In genomic region chr5:136244762-136245540, GRCm38 (mm10) we compare ENCODE assay signal across 8 mouse cellular contexts. TPM values are rescaled to one million over a fixed set of nuclear protein-coding genes. Genes with fewer than 3 reads are reported as not detected.
A peak's percentile ranks its signal among the peaks of the same experiment; 100 is the strongest.
DNase-seq lines count a peak whose midpoint lies in the region; ATAC-seq and TF ChIP-seq lines count a peak whose summit lies in the region.

No protein-coding gene starts in this region.

- no peak for TF ChIP-seq CTCF in C2C12 (IDR thresholded peaks at IDR 0.05; ENCODE audit: control insufficient read depth, insufficient read depth, insufficient read length)

- peak overlapping the region; percentile 51 for H3K4me3 ChIP-seq in C2C12 (ENCODE audit: insufficient read depth, poor library complexity, severe bottlenecking)
- H3K4me3 ChIP-seq in forebrain, embryonic 13.5 days = peak overlapping the region; percentile 85
- peak overlapping the region; percentile 69 for H3K4me3 ChIP-seq in liver, embryonic 16.5 days (ENCODE audit: low read depth, low read length)
- peak overlapping the region; percentile 88 for H3K4me3 ChIP-seq in neural tube, embryonic 12.5 days

- H3K36me3 ChIP-seq in C2C12 (ENCODE audit: control insufficient read depth, insufficient read depth) = no peaks in the 10 kb centered on the region
- H3K36me3 ChIP-seq in forebrain, embryonic 13.5 days (ENCODE audit: poor library complexity, severe bottlenecking) = peaks cover 4% of the 10 kb centered on the region
- H3K36me3 ChIP-seq in liver, embryonic 16.5 days (ENCODE audit: control insufficient read depth, insufficient read depth) = no peaks in the 10 kb centered on the region
- H3K36me3 ChIP-seq in neural tube, embryonic 12.5 days = 0 out of 2 replicates have a peak, but pooled peaks cover under 1% of the 10 kb centered on the region

- peak overlapping the region; percentile 87 for H3K9ac ChIP-seq in forebrain, embryonic 13.5 days
- peak overlapping the region; percentile 37; the same call in 1 of the 2 replicates for H3K9ac ChIP-seq in liver, embryonic 16.5 days (ENCODE audit: low read depth, low read length)
- peak overlapping the region; percentile 85 for H3K9ac ChIP-seq in neural tube, embryonic 12.5 days

- peak overlapping the region; percentile 55 for H3ac ChIP-seq in C2C12 (ENCODE audit: control insufficient read depth, insufficient read length, low read depth)

- H3K4me2 ChIP-seq in forebrain, embryonic 13.5 days = peak overlapping the region; percentile 91
- H3K4me2 ChIP-seq in liver, embryonic 16.5 days (ENCODE audit: low read depth, low read length) = peak overlapping the region; percentile 77
- H3K4me2 ChIP-seq in neural tube, embryonic 12.5 days (replicated peaks) = peak overlapping the region; percentile 74

- WGBS in forebrain, embryonic 13.5 days = 0% methylated on average over 49 of the region's 57 CpGs
- WGBS in liver, embryonic 16.5 days (ENCODE audit: insufficient replicate concordance) = under 1% methylated on average over 37 of the region's 57 CpGs
- WGBS in neural tube, embryonic 12.5 days = under 1% methylated on average over 54 of the region's 57 CpGs

- H3K79me3 ChIP-seq in C2C12 (ENCODE audit: low read depth) = peaks cover 2% of the 10 kb centered on the region

- peaks cover 31% of the 10 kb centered on the region for H3K4me1 ChIP-seq in forebrain, embryonic 13.5 days
- peaks cover 6% of the 10 kb centered on the region for H3K4me1 ChIP-seq in liver, embryonic 16.5 days (ENCODE audit: control insufficient read depth, low read depth, low read length)
- peaks cover 47% of the 10 kb centered on the region for H3K4me1 ChIP-seq in neural tube, embryonic 12.5 days

- intact Hi-C loops in heart, postnatal 10 days (cut with DNase I) = no loop called here

- H3K27ac ChIP-seq in forebrain, embryonic 13.5 days = peak overlapping the region; percentile 75
- H3K27ac ChIP-seq in liver, embryonic 16.5 days (ENCODE audit: low read length) = peak overlapping the region; percentile 66
- H3K27ac ChIP-seq in neural tube, embryonic 12.5 days = peak overlapping the region; percentile 76; the same call in 1 of the 2 replicates

- no peaks in the 10 kb centered on the region for H3K9me3 ChIP-seq in forebrain, embryonic 13.5 days (replicated peaks)
- no peaks in the 10 kb centered on the region for H3K9me3 ChIP-seq in liver, embryonic 16.5 days (replicated peaks; ENCODE audit: control insufficient read depth, low read length)
- H3K9me3 ChIP-seq in neural tube, embryonic 12.5 days = no peaks in the 10 kb centered on the region

- peaks cover 10% of the 10 kb centered on the region for H3K79me2 ChIP-seq in C2C12 (ENCODE audit: control insufficient read depth, insufficient read depth)

- peak; percentile 86 for ATAC-seq in forebrain, embryonic 13.5 days
- peak; percentile 74 for ATAC-seq in liver, embryonic 16.5 days (ENCODE audit: low read depth)
- peak; percentile 80 for ATAC-seq in neural tube, embryonic 12.5 days (ENCODE audit: low FRiP score, low read depth)

- DNase-seq in brain, embryonic 18.5 days (ENCODE audit: low read depth, low spot score) = peak; percentile 78
- DNase-seq in heart, postnatal 10 days = peak; percentile 84 to 85
- DNase-seq in kidney, postnatal 4 days = peak; percentile 91 to 94
- DNase-seq in telencephalon, adult 2 months (ENCODE audit: low read depth, low spot score) = peak; percentile 57

- no peaks in the 10 kb centered on the region for H3K27me3 ChIP-seq in C2C12 (ENCODE audit: control insufficient read depth, insufficient read depth, insufficient read length)
- no peaks in the 10 kb centered on the region for H3K27me3 ChIP-seq in forebrain, embryonic 13.5 days
- H3K27me3 ChIP-seq in liver, embryonic 16.5 days (ENCODE audit: control insufficient read depth, insufficient read depth, low read depth, low read length) = peaks cover 12% of the 10 kb centered on the region
- no peaks in the 10 kb centered on the region for H3K27me3 ChIP-seq in neural tube, embryonic 12.5 days (replicated peaks)

TF ChIP-seq in C2C12, 6 proteins besides CTCF, POLR2A, EP300 and RAD21:
- TF ChIP-seq CEBPB (IDR thresholded peaks at IDR 0.05; ENCODE audit: low read depth) (peak; percentile 88), MAX (IDR thresholded peaks at IDR 0.05) (no peak)

RNA-seq across cellular contexts. Expression of gene Sh2b2, which starts 1.4 kb away (rescaled TPM):
- 9.6 TPM for polyA plus RNA-seq in C2C12 (2012; fragmentation: generic; extraction: Trizol)
- polyA plus RNA-seq in forebrain, embryonic 13.5 days (2015; fragmentation: Nextera tagmentation; extraction: Ambion mirVana) = 17.4 and 19.9 TPM in 2 replicates
- total RNA-seq in heart, postnatal 10 days (2021) = 1 to 10 TPM; 2.0 to 3.3 TPM
- 1.9 and 2.1 TPM in 2 replicates for polyA plus RNA-seq in liver, embryonic 16.5 days (2015; fragmentation: Nextera tagmentation; extraction: Ambion mirVana)
- polyA plus RNA-seq in neural tube, embryonic 12.5 days (2016; fragmentation: Nextera tagmentation; extraction: Ambion mirVana) = 28.0 and 29.2 TPM in 2 replicates

RNA-seq across cellular contexts. Expression of gene Prkrip1, which starts 46.2 kb away (rescaled TPM):
- 53.5 TPM for polyA plus RNA-seq in C2C12 (2012; fragmentation: generic; extraction: Trizol)
- 64.2 and 74.0 TPM in 2 replicates for polyA plus RNA-seq in forebrain, embryonic 13.5 days (2015; fragmentation: Nextera tagmentation; extraction: Ambion mirVana)
- total RNA-seq in heart, postnatal 10 days (2021) = 10 to 100 TPM; 24.4 to 25.6 TPM
- 20.0 and 20.8 TPM in 2 replicates for polyA plus RNA-seq in liver, embryonic 16.5 days (2015; fragmentation: Nextera tagmentation; extraction: Ambion mirVana)
- 65.1 and 78.9 TPM in 2 replicates for polyA plus RNA-seq in neural tube, embryonic 12.5 days (2016; fragmentation: Nextera tagmentation; extraction: Ambion mirVana)

Comparison
In these comparisons a context has a peak if more than half of its experiments do, and no peak if none do; other contexts are left out.
1. Peak in every context shown above with its lines: DNase-seq, ATAC-seq, H3K4me3 ChIP-seq and H3K27ac ChIP-seq.
2. H3K9ac ChIP-seq: peak in every context shown above with its lines; median percentile 87 in forebrain, embryonic 13.5 days; 85 in neural tube, embryonic 12.5 days; 37 in liver, embryonic 16.5 days.